Mouse (Mus musculus) cortical plate, adult 2 months (tissue): ENCODE results near the gene Cacnb2.

ENCODE experiments used
- CTCF ChIP-seq: fragments of 200-500 bp; IDR thresholded peaks from 2 replicates; pipeline ENCODE4 v1.5.1; 2011; ENCODE audit warnings: mild to moderate bottlenecking, control low read depth, low read length; ENCODE audit not compliant: insufficient read depth; ENCODE audit errors: extremely low read depth
- POLR2A ChIP-seq: fragments of 200-500 bp; IDR thresholded peaks from 2 replicates; pipeline ENCODE4 v1.6.1; 2011; ENCODE audit warnings: mild to moderate bottlenecking, low read length, control low read depth; ENCODE audit not compliant: insufficient read depth; ENCODE audit errors: extremely low read depth

GRCm38 (mm10) chr2:14875121-14875520 is 272.2 kb downstream of the Cacnb2 start:
- TF ChIP-seq CTCF, result no peak
- TF ChIP-seq POLR2A, result no peak
